Mouse (Mus musculus) stomach, embryonic 14.5 days (tissue): ENCODE data around the gene Gm826. TPM values are rescaled to one million over a fixed set of nuclear protein-coding genes. Genes with fewer than 3 reads are reported as not detected.

ENCODE experiments used
- ATAC-seq: fragments of 200-750 bp; cut with Nextera tagmentation; 2 replicates; pipeline ENCODE4 v1.8.0; 2017; ENCODE audit warnings: low read depth, moderate TSS enrichment; ENCODE audit not compliant: insufficient number of reproducible peaks, insufficient read depth, low FRiP score
- H3K27ac ChIP-seq: fragments of 300-500 bp; sonication (generic); 2 replicates; pipeline ENCODE4 v1.5.1; 2014; ENCODE audit warnings: mild to moderate bottlenecking, low read length, moderate library complexity, mixed read lengths
- H3K27me3 ChIP-seq: fragments of 300-500 bp; sonication (generic); 2 replicates; pipeline ENCODE4 v1.6.1; 2014; ENCODE audit warnings: low read length, control low read depth, mixed read lengths; ENCODE audit not compliant: control insufficient read depth, insufficient read depth
- H3K36me3 ChIP-seq: fragments of 300-500 bp; sonication (generic); 2 replicates; pipeline ENCODE4 v1.6.1; 2014; ENCODE audit warnings: mild to moderate bottlenecking, control low read depth, low read length, moderate library complexity, mixed read lengths; ENCODE audit not compliant: control insufficient read depth, insufficient read depth
- H3K4me1 ChIP-seq: fragments of 300-500 bp; sonication (generic); 2 replicates; pipeline ENCODE4 v1.6.1; 2014; ENCODE audit warnings: low read length, control low read depth, mixed read lengths; ENCODE audit not compliant: control insufficient read depth, insufficient read depth
- H3K4me2 ChIP-seq: fragments of 300-500 bp; sonication (generic); replicated peaks from 2 replicates; pipeline ENCODE4 v1.6.1; 2014; ENCODE audit warnings: low read depth, low read length, control low read depth
- H3K4me3 ChIP-seq: fragments of 300-500 bp; sonication (generic); 2 replicates; pipeline ENCODE4 v1.5.1; 2014; ENCODE audit warnings: low read depth, low read length, control low read depth
- H3K9ac ChIP-seq: fragments of 300-500 bp; sonication (generic); replicated peaks from 2 replicates; pipeline ENCODE4 v1.6.1; 2014; ENCODE audit warnings: low read depth, mild to moderate bottlenecking, control low read depth, low read length, moderate library complexity, mixed read lengths
- H3K9me3 ChIP-seq: fragments of 300-500 bp; sonication (generic); 2 replicates; pipeline ENCODE4 v1.6.1; 2016; ENCODE audit warnings: low read depth, low read length, control low read depth; ENCODE audit not compliant: control insufficient read depth
- WGBS: fragments of 180-500 bp; shearing (Covaris S2); extraction: QIAGEN DNeasy Blood & Tissue Kit; methylation state at CpG from one replicate; pipeline ENCODE4 v1.1.7; 2014; 5-methylcytosine and 5-hydroxymethylcytosine counted together
- polyA plus RNA-seq: library from polyadenylated mRNA; unstranded; fragments of >200 nt; fragmentation: Nextera tagmentation; extraction: Ambion mirVana; gene quantifications from 2 replicates; pipeline ENCODE4 v1.2.1, GENCODE M21; 2014

Gm826 gene
- polyA plus RNA-seq, 1 experiment from 2014 or later = not detected

DNA sequence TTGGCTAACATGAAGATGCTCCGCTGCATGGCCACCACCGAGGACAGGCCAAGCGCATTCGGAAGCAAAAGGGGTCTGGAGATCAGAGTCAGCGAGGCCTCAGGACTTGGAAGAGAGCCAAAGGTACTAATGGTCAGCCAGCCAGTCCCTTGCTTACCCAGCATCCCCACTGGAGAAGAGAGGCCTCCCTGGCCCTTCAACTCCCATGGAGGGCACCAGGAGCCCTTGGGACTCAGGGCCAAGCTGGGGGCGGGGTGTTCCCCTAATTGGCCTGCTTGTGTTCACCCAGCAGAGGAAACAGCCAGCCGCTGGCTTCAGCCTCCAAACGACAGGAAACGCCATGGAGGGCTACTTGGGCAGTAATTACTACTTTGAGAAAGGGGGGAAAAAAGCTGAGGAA lies 5.1 kb downstream of the Gm826 start:
- no peaks in the 10 kb centered on the region for H3K36me3 ChIP-seq
- H3K4me2 ChIP-seq = no peak overlapping the region
- H3K9ac ChIP-seq = no peak overlapping the region
- H3K4me3 ChIP-seq = no peak overlapping the region
- H3K27me3 ChIP-seq = no peaks in the 10 kb centered on the region
- H3K27ac ChIP-seq = no peak overlapping the region
- no peak for ATAC-seq
- H3K9me3 ChIP-seq = no peaks in the 10 kb centered on the region
- no peaks in the 10 kb centered on the region for H3K4me1 ChIP-seq
- WGBS = 51% methylated on average over 9 of the region's 9 CpGs

DNA sequence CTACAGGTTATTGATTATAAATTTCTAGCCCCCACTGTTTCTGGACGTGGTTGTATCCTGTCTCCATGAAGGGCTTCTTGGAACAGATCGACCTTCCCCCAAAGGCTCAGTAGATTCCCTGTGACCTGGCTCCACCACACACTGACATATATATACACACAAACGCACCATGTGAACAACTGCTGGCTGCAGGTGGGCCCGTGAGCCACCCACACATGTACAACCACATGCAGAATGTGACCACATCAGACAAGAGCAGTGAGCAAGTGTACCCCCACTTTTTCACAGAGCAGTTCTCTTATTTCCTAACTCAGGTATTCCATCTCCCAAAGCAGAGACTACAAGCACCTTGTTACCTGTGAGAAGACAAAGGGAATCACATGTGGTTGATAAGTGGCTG lies 6.2 kb downstream of the Gm826 start:
- H3K36me3 ChIP-seq = no peaks in the 10 kb centered on the region
- ATAC-seq = no peak
- H3K9me3 ChIP-seq = no peaks in the 10 kb centered on the region
- no peak overlapping the region for H3K9ac ChIP-seq
- no peak overlapping the region for H3K27ac ChIP-seq
- H3K4me2 ChIP-seq = no peak overlapping the region
- H3K4me3 ChIP-seq = no peak overlapping the region
- H3K27me3 ChIP-seq = no peaks in the 10 kb centered on the region
- WGBS = 74% methylated on average over 4 of the region's 4 CpGs
- no peaks in the 10 kb centered on the region for H3K4me1 ChIP-seq

DNA sequence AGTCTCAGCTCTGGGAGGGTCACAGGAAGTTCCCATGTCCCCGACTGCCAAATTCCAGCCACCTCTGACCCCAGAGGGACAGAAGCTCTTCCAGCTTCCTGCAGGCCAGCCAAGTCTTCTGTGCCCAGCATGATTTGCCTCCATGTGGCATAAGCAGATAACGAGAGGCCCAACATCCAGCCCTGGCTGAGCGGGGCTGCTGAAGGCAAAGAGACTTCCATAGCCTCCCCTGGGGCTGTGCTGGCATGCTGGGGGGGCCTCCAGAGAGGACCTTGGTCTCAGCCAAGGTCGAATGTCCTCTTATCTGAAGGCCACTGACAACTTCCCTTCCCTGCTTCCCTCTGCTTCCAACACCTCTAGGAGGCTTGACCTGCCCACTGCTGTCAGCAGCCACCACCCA lies 6.8 kb downstream of the Gm826 start:
- Histone ChIP-seq H3K4me3 (no peak overlapping the region), H3K27ac (no peak overlapping the region), H3K27me3 (no peaks in the 10 kb centered on the region), H3K4me1 (no peaks in the 10 kb centered on the region), H3K9me3 (no peaks in the 10 kb centered on the region), H3K4me2 (no peak overlapping the region), H3K36me3 (no peaks in the 10 kb centered on the region), H3K9ac (no peak overlapping the region)
- WGBS = 37% methylated on average over 4 of the region's 4 CpGs
- no peak; the same call in 1 of the 2 replicates for ATAC-seq

DNA sequence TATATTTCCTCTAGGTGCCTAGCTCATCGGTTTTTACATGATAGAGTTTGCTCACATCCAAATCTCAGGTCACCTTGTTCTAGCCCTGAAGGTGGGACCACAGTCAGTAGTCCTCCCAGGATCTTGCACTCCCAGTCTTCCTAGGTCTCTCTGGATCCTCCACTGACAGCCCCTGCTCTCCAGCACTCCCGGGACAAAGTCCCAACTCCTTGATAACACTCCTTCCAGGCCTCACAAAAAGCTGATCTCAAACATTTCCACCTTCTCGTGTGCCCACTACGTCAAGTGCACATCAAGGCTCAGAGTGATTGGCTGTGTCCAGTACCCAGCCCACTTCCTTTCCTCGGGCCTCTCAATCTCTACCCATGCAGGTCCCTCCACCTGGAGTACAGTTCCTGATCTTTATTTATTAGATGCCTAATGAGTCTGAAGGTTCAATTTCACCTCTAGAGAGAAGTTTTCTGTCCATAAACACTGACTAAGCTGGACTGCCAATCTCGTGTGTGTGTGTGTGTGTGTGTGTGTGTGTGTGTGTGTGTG lies 8.8 kb downstream of the Gm826 start:
- H3K9me3 ChIP-seq = no peaks in the 10 kb centered on the region
- no peaks in the 10 kb centered on the region for H3K27me3 ChIP-seq
- no peak overlapping the region for H3K4me3 ChIP-seq
- no peak overlapping the region for H3K9ac ChIP-seq
- no peak overlapping the region for H3K4me2 ChIP-seq
- no peak for ATAC-seq
- 77% methylated on average over 6 of the region's 6 CpGs for WGBS
- no peaks in the 10 kb centered on the region for H3K36me3 ChIP-seq
- no peak overlapping the region for H3K27ac ChIP-seq
- H3K4me1 ChIP-seq = no peaks in the 10 kb centered on the region

DNA sequence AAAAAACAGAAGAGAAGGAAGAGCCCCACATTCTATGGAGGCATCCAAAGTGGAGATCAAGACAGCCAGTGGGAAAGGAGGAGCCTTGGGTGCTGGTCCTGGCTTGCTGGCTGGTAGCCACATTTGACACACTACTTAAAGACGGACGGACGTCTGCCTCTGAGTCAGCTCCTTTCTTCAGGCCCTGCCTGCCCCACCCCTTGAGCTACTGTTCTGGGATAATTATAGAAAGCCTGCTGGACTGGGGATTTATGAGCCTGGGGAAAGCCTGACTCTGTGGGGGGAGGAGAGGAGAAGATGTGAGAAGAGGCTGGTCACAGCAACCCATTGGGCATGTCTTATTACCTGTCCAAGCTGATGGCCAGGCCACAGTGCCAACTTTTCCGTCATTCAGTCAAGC lies 12.1 kb downstream of the Gm826 start:
- no peak overlapping the region for H3K27ac ChIP-seq
- H3K4me2 ChIP-seq = no peak overlapping the region
- no peak overlapping the region for H3K4me3 ChIP-seq
- 0 out of 2 replicates have a peak, but pooled peaks have one; percentile 18 for ATAC-seq
- H3K9me3 ChIP-seq = no peaks in the 10 kb centered on the region
- H3K9ac ChIP-seq = no peak overlapping the region
- H3K27me3 ChIP-seq = no peaks in the 10 kb centered on the region
- no peaks in the 10 kb centered on the region for H3K36me3 ChIP-seq
- WGBS = 47% methylated on average over 4 of the region's 4 CpGs
- no peaks in the 10 kb centered on the region for H3K4me1 ChIP-seq

DNA sequence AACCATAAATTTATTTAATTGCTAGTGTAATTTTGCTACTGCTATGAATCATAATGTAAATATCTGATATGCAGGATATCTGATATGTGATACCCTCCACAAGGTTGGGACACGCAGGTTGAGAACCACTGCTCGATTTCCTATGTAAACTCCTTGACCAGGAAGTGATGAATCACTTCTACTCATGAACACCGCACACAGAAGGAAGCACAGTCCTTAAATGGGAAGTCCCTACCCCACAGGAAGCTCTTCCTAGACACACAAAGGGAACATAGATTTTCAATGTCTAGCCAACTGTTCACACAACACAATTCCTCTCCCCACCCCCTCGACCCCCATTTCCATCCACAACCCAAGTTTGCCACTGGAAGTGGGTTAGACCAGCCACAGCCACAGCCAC lies 15.7 kb downstream of the Gm826 start:
- H3K4me1 ChIP-seq = no peaks in the 10 kb centered on the region
- no peaks in the 10 kb centered on the region for H3K36me3 ChIP-seq
- no peaks in the 10 kb centered on the region for H3K9me3 ChIP-seq
- no peak overlapping the region for H3K4me3 ChIP-seq
- H3K27me3 ChIP-seq = no peaks in the 10 kb centered on the region
- ATAC-seq = no peak
- H3K9ac ChIP-seq = no peak overlapping the region
- WGBS = 47% methylated on average over 4 of the region's 4 CpGs
- no peak overlapping the region for H3K4me2 ChIP-seq
- H3K27ac ChIP-seq = no peak overlapping the region

DNA sequence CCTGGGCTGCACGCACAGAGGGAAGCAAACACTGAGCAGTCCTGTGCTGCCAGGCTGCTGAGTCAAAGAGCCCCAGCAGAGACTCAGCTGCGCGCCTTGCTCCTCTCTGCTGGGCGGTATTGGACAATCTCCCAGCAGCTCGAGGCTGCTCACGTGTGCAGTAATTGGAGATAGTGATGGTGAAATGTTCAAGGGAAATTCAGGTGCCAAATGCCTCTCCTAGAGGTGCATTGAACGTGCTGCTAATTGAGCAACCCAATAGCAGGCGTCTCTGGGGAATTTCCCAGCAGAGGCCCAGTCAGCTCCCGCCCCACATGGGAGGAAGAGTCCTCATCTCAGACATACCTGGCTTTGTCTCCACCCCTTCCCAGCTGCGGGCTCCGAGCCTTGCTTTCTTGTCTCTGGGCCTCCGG lies 20.4 kb downstream of the Gm826 start:
- Histone ChIP-seq H3K9ac (no peak overlapping the region), H3K36me3 (no peaks in the 10 kb centered on the region), H3K4me3 (no peak overlapping the region), H3K4me1 (no peaks in the 10 kb centered on the region), H3K4me2 (no peak overlapping the region), H3K9me3 (no peaks in the 10 kb centered on the region), H3K27ac (no peak overlapping the region), H3K27me3 (no peaks in the 10 kb centered on the region)
- no peak for ATAC-seq
- WGBS = 44% methylated on average over 12 of the region's 12 CpGs

DNA sequence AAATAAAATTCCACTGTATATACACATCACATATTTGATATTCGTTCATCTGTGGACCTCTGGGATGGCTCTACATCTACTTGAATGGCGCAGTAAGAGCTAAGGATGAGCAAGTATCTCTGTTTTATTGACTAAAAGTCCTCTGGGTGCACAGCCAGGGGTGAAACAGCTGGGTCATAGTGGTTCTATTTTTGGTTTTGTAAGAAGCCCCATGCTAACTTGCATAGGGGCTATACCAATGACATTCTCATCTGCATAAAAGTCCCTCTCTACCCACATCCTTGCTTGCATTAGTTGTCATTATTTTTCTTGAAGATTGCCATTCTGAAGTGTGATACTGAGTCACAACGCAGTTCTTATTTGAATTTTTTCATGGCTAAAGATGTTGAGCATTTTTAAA lies 28.9 kb downstream of the Gm826 start:
- no peak overlapping the region for H3K4me2 ChIP-seq
- no peaks in the 10 kb centered on the region for H3K36me3 ChIP-seq
- H3K4me1 ChIP-seq = no peaks in the 10 kb centered on the region
- H3K9me3 ChIP-seq = no peaks in the 10 kb centered on the region
- 89% methylated on average over 3 of the region's 3 CpGs for WGBS
- H3K27me3 ChIP-seq = no peaks in the 10 kb centered on the region
- ATAC-seq = no peak
- no peak overlapping the region for H3K9ac ChIP-seq
- H3K27ac ChIP-seq = no peak overlapping the region
- no peak overlapping the region for H3K4me3 ChIP-seq

DNA sequence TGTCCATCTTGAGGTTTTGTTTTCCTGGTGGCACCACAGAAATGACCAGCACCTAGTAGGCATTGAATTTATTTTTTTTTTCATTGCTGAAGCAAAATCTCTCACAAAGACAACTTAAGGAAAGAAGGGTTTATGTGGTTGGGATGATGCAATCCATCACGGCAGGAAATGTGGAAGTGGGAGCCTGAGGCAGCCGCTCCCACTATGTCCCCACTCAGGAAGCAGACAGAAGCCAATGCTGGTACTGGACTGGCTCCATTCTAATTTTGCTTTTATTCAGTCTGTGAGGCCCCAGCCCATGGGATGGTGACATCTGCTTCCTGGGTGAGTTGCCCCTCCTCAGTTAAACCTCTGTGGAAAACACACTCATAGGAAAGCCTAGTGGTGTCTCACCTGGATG lies 30.0 kb downstream of the Gm826 start:
- Histone ChIP-seq H3K4me1 (no peaks in the 10 kb centered on the region), H3K9ac (no peak overlapping the region)
- WGBS = 83% methylated on average over 2 of the region's 2 CpGs

More for the DNA sequence above, 30.0 kb downstream of the Gm826 start:
- Histone ChIP-seq H3K27me3 (no peaks in the 10 kb centered on the region), H3K4me3 (no peak overlapping the region), H3K9me3 (no peaks in the 10 kb centered on the region), H3K4me2 (no peak overlapping the region), H3K36me3 (no peaks in the 10 kb centered on the region), H3K27ac (no peak overlapping the region)
- ATAC-seq = no peak
